Mouse (Mus musculus) myocyte (in vitro differentiated cells): ENCODE data around the gene AI464131.

ENCODE experiments used
- MYOG ChIP-seq, 3 experiments: IDR thresholded peaks; one replicate each; pipeline ENCODE4 v1.6.1; 2011; ENCODE audit warnings: control low read depth in 2 of 3, low read depth in 2 of 3, mild to moderate bottlenecking in 2 of 3; ENCODE audit not compliant: insufficient read length in 2 of 3, control insufficient read depth in 1 of 3, insufficient read depth in 1 of 3
- POLR2A ChIP-seq: IDR thresholded peaks from one replicate; pipeline ENCODE4 v1.6.1; 2011; ENCODE audit warnings: low read depth, mild to moderate bottlenecking, control low read depth, moderate library complexity; ENCODE audit not compliant: insufficient read length
- SRF ChIP-seq: IDR thresholded peaks from one replicate; pipeline ENCODE4 v1.6.1; 2011; ENCODE audit warnings: low read depth; ENCODE audit not compliant: control insufficient read depth, insufficient read length

DNA sequence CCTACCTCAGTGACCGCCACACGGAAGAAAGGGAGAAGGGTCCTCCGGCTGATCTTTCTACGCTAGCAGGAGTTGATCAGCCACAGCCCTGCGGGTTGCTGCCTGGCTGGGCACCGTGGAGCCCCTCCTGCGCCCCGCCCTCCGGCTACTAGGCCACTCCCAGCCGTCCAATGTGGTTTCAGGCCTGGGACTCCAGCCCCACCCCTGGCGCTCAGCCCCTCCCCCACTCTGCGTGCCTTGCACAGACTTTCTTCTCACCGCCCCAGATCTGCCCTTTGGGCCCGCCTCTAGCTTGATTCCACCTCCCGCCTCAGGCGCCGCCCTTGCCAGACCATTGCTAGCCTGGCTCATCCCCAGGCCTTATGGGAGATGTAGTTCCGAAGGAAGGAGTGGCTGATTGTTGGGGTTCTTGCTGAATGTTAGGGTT, at the start of gene AI464131:
- no peak for TF ChIP-seq MYOG (IDR thresholded peaks at IDR 0.05; ENCODE audit: control insufficient read depth in 1 of 3, insufficient read depth in 1 of 3, insufficient read length in 2 of 3, low read depth in 2 of 3)
- TF ChIP-seq SRF = no peak
- TF ChIP-seq POLR2A = peak; percentile 72
